ENCODE assay signal across 21 mouse cellular contexts in the genomic region with DNA sequence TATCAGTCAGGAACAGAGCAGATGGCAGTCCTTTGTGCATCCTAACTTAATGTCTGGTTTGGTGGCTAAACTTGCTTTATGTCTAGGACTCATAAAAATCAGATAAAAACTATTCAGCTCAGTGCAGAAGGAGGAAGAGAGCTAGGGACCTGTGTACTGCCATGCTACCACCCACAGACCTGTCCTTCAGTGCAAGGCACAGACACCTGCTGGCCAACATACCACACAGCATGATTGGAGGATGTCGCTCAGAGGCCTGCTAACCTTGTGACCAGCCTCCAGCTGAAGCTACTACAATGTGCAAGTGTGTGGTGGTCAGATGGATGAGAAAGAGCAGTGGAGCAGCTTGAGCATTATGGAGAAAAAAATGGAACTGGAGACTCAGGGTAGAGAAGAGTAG.
DNase-seq lines count a peak whose midpoint lies in the region; ATAC-seq and TF ChIP-seq lines count a peak whose summit lies in the region.
"Had no signal": no experiment of that assay in that cellular context is flagged by ENCODE, and none has a peak within 500 bp of the region (broad histone marks: within the 10 kb centered on the region; RNA-seq: fewer than 3 reads in every experiment).

No protein-coding gene starts in this region.

- dilution Hi-C loops in CH12.LX (cut with MboI; ENCODE audit: extremely low pct_ligation_motif_present, extremely low pct_unique_long_range_greater_than_20kb, low sequenced_read_pairs) = no loop called here

- H3K79me2 ChIP-seq in CH12.LX (replicated peaks; ENCODE audit: control insufficient read depth, extremely low read depth, insufficient read depth, poor library complexity, severe bottlenecking) = no peaks in the 10 kb centered on the region

- no peaks in the 10 kb centered on the region for H3K9me3 ChIP-seq in kidney, embryonic 16.5 days (ENCODE audit: low read length)
- H3K9me3 ChIP-seq in liver, postnatal 0 days (ENCODE audit: low read length) = no peaks in the 10 kb centered on the region
- H3K9me3 ChIP-seq in liver, embryonic 12.5 days (replicated peaks) = no peaks in the 10 kb centered on the region
- no peaks in the 10 kb centered on the region for H3K9me3 ChIP-seq in CH12.LX (replicated peaks; ENCODE audit: low read length)
- H3K9me3 ChIP-seq: embryonic facial prominence, embryonic 13.5 days; forebrain, embryonic 13.5 days; G1E; heart, embryonic 15.5 days; hindbrain, embryonic 13.5 days had no signal

- H3K4me1 ChIP-seq in kidney, embryonic 16.5 days (ENCODE audit: insufficient read depth, low read length) = no peaks in the 10 kb centered on the region
- no peaks in the 10 kb centered on the region for H3K4me1 ChIP-seq in liver, postnatal 0 days (ENCODE audit: insufficient read depth)
- H3K4me1 ChIP-seq in liver, embryonic 12.5 days = no peaks in the 10 kb centered on the region
- H3K4me1 ChIP-seq in CH12.LX (ENCODE audit: control insufficient read depth in 1 of 2, insufficient read depth in 2 of 2) = peaks cover 0 to 3% of the 10 kb centered on the region in 2 experiments; a peak in 1 of 4 replicates
- H3K4me1 ChIP-seq: embryonic facial prominence, embryonic 13.5 days; forebrain, embryonic 13.5 days; heart, embryonic 15.5 days; hindbrain, embryonic 13.5 days had no signal

- peak; percentile 16; the same call in 1 of the 2 replicates for TF ChIP-seq CTCF in liver, postnatal 0 days (IDR thresholded peaks at IDR 0.05; ENCODE audit: low read depth)
- peak in 1 of 2 experiments; percentile 18; a peak in 2 of 4 replicates for TF ChIP-seq CTCF in CH12.LX (conservative IDR thresholded peaks at IDR 0.05 in 1 of 2, IDR thresholded peaks at IDR 0.05 in 1 of 2; ENCODE audit: low read depth in 2 of 2, low read length in 2 of 2)

- TF ChIP-seq POLR2A in CH12.LX (IDR thresholded peaks at IDR 0.05; ENCODE audit: low read depth, low read length) = no peak

- DNase-seq in kidney, adult 9 months = no peak
- DNase-seq in liver, postnatal 0 days = no peak
- DNase-seq in CH12.LX (ENCODE audit: extremely low read depth) = peak; percentile 5
- no peak for DNase-seq in thymus, adult 18-20 months
- DNase-seq: adrenal gland, postnatal 10 days; cerebellum, adult 11-12 months; cerebellum, adult 9-10 months; cerebellum, postnatal 36 days; gastrocnemius, postnatal 14 days; heart, adult 2 months; heart, postnatal 14 days had no signal

- no peaks in the 10 kb centered on the region for H3K27me3 ChIP-seq in kidney, embryonic 16.5 days (ENCODE audit: insufficient read depth, low read length)
- no peaks in the 10 kb centered on the region for H3K27me3 ChIP-seq in liver, postnatal 0 days (ENCODE audit: insufficient read depth, low read length)
- no peaks in the 10 kb centered on the region for H3K27me3 ChIP-seq in liver, embryonic 12.5 days (replicated peaks)
- no peaks in the 10 kb centered on the region for H3K27me3 ChIP-seq in CH12.LX (replicated peaks)
- H3K27me3 ChIP-seq: embryonic facial prominence, embryonic 13.5 days; forebrain, embryonic 13.5 days; heart, embryonic 15.5 days; hindbrain, embryonic 13.5 days had no signal

- 65% methylated on average over 1 of the region's 1 CpGs for WGBS in kidney, embryonic 16.5 days
- 71% methylated on average over 1 of the region's 1 CpGs for WGBS in liver, postnatal 0 days (ENCODE audit: insufficient replicate concordance)
- WGBS in liver, embryonic 12.5 days (ENCODE audit: insufficient replicate concordance) = 63% methylated on average over 1 of the region's 1 CpGs

- no peak for TF ChIP-seq EP300 in liver, postnatal 0 days (IDR thresholded peaks at IDR 0.05; ENCODE audit: low read depth)
- TF ChIP-seq EP300 in CH12.LX (IDR thresholded peaks at IDR 0.05; ENCODE audit: low read length) = no peak

- no peak for TF ChIP-seq RAD21 in CH12.LX (IDR thresholded peaks at IDR 0.05; ENCODE audit: low read depth, low read length)

- H3K4me3 ChIP-seq in kidney, embryonic 16.5 days (ENCODE audit: low read length) = no peak overlapping the region
- H3K4me3 ChIP-seq in liver, postnatal 0 days (ENCODE audit: low read depth, low read length) = no peak overlapping the region
- H3K4me3 ChIP-seq in liver, embryonic 12.5 days = no peak overlapping the region
- H3K4me3 ChIP-seq in CH12.LX (replicated peaks in 1 of 3; ENCODE audit: low read depth in 2 of 3, low read length in 2 of 3, poor library complexity in 1 of 3) = no peak overlapping the region
- H3K4me3 ChIP-seq: embryonic facial prominence, embryonic 13.5 days; forebrain, embryonic 13.5 days; heart, adult 2 months; heart, embryonic 15.5 days; hindbrain, embryonic 13.5 days had no signal

- no peaks in the 10 kb centered on the region for H3K36me3 ChIP-seq in kidney, embryonic 16.5 days (ENCODE audit: insufficient read depth, low read length)
- no peaks in the 10 kb centered on the region for H3K36me3 ChIP-seq in liver, postnatal 0 days (replicated peaks; ENCODE audit: insufficient read depth, low read length)
- H3K36me3 ChIP-seq in liver, embryonic 12.5 days = no peaks in the 10 kb centered on the region
- H3K36me3 ChIP-seq in CH12.LX (replicated peaks in 1 of 2; ENCODE audit: control insufficient read depth in 1 of 2, insufficient read depth in 1 of 2, low read length in 1 of 2) = no peaks in the 10 kb centered on the region
- H3K36me3 ChIP-seq: embryonic facial prominence, embryonic 13.5 days; G1E; heart, embryonic 15.5 days; hindbrain, embryonic 13.5 days had no signal

- no peak overlapping the region for H3K27ac ChIP-seq in kidney, embryonic 16.5 days (ENCODE audit: low read length)
- H3K27ac ChIP-seq in liver, postnatal 0 days (ENCODE audit: low read depth) = no peak overlapping the region
- H3K27ac ChIP-seq in liver, embryonic 12.5 days = no peak overlapping the region
- H3K27ac ChIP-seq in CH12.LX (ENCODE audit: insufficient read depth, low read depth) = no peak overlapping the region
- H3K27ac ChIP-seq: embryonic facial prominence, embryonic 13.5 days; forebrain, embryonic 13.5 days; heart, adult 2 months; heart, embryonic 15.5 days; hindbrain, embryonic 13.5 days; hindbrain, postnatal 0 days had no signal

- ATAC-seq in kidney, embryonic 16.5 days (ENCODE audit: low FRiP score, low TSS enrichment) = peak; percentile 54; the same call in 1 of the 2 replicates
- no peak for ATAC-seq in liver, postnatal 0 days
- no peak for ATAC-seq in liver, embryonic 12.5 days
- ATAC-seq in megakaryocyte-erythroid progenitor cell, adult 5-6 weeks (replicated peaks; ENCODE audit: low FRiP score, low TSS enrichment, poor library complexity, severe bottlenecking) = peak; percentile 83
- ATAC-seq: forebrain, embryonic 13.5 days; hindbrain, postnatal 0 days had no signal

- in situ Hi-C loops in CH12.LX (cut with MboI; ENCODE audit: low pct_ligation_motif_present, low pct_unique_long_range_greater_than_20kb, low sequenced_read_pairs) = no loop called here

- no peak overlapping the region for H3K4me2 ChIP-seq in kidney, embryonic 16.5 days (replicated peaks; ENCODE audit: low read depth, low read length)
- no peak overlapping the region for H3K4me2 ChIP-seq in liver, postnatal 0 days (ENCODE audit: low read depth, low read length)
- no peak overlapping the region for H3K4me2 ChIP-seq in liver, embryonic 12.5 days
- no peak overlapping the region for H3K4me2 ChIP-seq in CH12.LX (ENCODE audit: insufficient read depth, low read depth, poor library complexity, severe bottlenecking)
- H3K4me2 ChIP-seq: embryonic facial prominence, embryonic 13.5 days; forebrain, embryonic 13.5 days; heart, embryonic 11.5 days; heart, embryonic 15.5 days; hindbrain, embryonic 13.5 days had no signal

- no peak overlapping the region for H3K9ac ChIP-seq in kidney, embryonic 16.5 days (replicated peaks; ENCODE audit: low read length)
- H3K9ac ChIP-seq in liver, postnatal 0 days (replicated peaks) = no peak overlapping the region
- no peak overlapping the region for H3K9ac ChIP-seq in liver, embryonic 12.5 days
- H3K9ac ChIP-seq in CH12.LX (ENCODE audit: insufficient read depth, low read depth) = no peak overlapping the region
- H3K9ac ChIP-seq: embryonic facial prominence, embryonic 13.5 days; forebrain, embryonic 13.5 days; heart, embryonic 15.5 days; hindbrain, embryonic 13.5 days had no signal

TF ChIP-seq in CH12.LX, 34 proteins besides CTCF, POLR2A, EP300 and RAD21:
- no peak for TF ChIP-seq CHD1 (IDR thresholded peaks at IDR 0.05; ENCODE audit: low read depth, low read length)
- no peak for TF ChIP-seq JUN (IDR thresholded peaks at IDR 0.05; ENCODE audit: insufficient read depth, low read depth, low read length)
- no peak for TF ChIP-seq ETS1 (conservative IDR thresholded peaks at IDR 0.05; ENCODE audit: low read depth, low read length)
- no peak for TF ChIP-seq E2F4 (IDR thresholded peaks at IDR 0.05; ENCODE audit: insufficient replicate concordance, low read depth, low read length)
- no peak for TF ChIP-seq IRF4 (IDR thresholded peaks at IDR 0.05; ENCODE audit: low read depth, low read length)

Comparison
In these comparisons a context has a peak if more than half of its experiments do, and no peak if none do; other contexts are left out.
1. ATAC-seq: peak in kidney, embryonic 16.5 days (single experiment) and megakaryocyte-erythroid progenitor cell, adult 5-6 weeks (single experiment); none in liver, postnatal 0 days (single experiment) and liver, embryonic 12.5 days (single experiment).